Mouse (Mus musculus): ENCODE measurements around the gene Tmcc1.

Tmcc1 gene

GRCm38 (mm10) chr6:115991108-115991880, 202.0 kb downstream of the Tmcc1 start:
- no peak for DNase-seq

GRCm38 (mm10) chr6:115990479-115990878, 202.8 kb downstream of the Tmcc1 start:
- DNase-seq, result no peak

DNA sequence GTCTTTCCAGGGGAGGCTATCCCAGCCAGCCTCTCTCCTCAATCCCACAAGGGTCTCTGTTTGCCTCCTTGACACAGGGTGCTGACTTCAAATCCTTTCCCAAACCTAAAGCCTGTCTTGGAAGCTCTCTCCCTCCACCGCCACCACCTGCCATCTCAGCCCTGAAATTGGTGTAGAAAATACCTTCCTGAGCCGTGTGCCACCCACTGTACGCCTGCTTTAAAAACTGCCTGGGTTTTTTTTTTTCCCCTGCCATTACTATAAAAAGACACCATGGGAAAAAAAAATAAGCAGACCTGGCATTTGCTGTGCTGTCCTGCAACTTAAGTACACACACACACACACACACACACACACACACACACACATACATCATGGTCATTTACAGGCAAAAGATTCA, 203.2 kb downstream of the Tmcc1 start:
- DNase-seq, result no peak

- no peak for DNase-seq
Measured at GRCm38 (mm10) chr6:115989607-115990006, 203.7 kb downstream of the Tmcc1 start.

- DNase-seq, result no peak
Measured at GRCm38 (mm10) chr6:115989032-115989431, 204.3 kb downstream of the Tmcc1 start.

GRCm38 (mm10) chr6:115987096-115987747, 206.1 kb downstream of the Tmcc1 start:
- peak; percentile 66 for DNase-seq

DNA sequence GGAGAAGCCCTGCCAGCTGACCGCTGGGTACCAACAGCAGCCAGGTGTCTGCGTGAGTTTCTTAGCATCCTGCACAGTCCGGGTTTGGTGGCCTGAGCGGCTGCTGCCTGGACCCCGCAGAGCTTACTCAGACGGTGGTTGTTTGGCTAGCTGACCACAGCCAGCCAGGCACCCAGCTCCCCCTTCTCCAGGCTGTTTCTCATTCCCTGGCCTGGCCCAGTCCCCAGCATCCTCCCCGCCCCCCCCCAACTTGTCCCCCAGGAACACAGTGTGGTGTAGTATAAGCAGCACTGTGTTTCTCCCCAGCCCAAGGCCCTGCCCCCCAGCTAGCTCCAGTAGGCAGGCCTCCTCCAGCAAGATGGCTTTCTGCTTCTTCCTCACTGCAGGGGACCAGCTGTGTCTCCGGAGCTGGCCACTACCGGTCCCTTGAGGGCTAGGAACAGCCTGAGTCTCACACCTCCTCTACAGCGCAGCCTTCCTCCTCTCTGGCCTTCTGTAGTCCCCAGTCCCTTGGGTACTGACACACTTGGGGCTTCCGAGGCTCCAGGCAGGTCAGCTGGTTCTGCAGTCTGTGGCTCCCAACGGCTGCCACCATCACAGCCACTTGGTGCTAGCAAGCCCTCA, 206.7 kb downstream of the Tmcc1 start:
- no peak for DNase-seq

DNA sequence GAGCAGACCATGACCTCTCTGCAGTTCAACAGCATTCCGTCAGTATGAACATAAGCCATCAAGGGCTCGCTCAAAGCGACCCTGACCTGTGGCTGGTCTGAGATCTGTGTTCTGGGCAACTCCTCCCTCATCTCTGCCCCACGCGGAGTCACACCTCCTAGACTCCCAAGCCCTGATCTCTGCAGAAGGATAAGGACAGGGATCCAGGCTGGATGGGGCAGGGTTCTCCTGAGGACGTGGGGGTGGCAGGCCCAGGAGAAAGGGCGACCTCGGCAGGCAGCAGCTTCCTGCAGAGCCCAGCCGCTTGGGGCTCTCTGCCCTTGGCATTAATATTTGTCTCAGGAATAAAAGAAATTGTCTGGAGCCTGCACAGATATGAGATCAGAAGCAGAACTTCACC, 207.7 kb downstream of the Tmcc1 start:
- no peak for DNase-seq

DNA sequence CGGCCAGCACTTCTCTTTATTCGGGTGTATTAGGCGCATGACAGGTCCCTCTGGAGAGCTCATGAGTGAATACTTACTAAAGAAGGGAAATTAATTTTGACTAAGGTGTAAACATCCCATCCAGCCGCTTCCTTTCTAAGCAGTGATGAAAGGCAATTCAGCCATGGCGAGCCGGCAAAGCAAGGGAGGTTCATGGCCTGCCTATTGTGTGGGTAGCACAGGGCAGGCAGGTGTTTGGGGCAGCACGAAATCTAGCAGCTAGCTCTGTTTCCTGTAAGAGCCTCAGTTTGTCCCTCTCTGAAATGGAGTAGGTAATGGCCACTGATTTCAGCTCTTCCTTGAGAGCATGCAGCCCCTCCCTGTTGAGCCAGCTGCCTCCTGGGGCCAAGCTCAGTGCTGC, 208.7 kb downstream of the Tmcc1 start:
- DNase-seq, result no peak

DNA sequence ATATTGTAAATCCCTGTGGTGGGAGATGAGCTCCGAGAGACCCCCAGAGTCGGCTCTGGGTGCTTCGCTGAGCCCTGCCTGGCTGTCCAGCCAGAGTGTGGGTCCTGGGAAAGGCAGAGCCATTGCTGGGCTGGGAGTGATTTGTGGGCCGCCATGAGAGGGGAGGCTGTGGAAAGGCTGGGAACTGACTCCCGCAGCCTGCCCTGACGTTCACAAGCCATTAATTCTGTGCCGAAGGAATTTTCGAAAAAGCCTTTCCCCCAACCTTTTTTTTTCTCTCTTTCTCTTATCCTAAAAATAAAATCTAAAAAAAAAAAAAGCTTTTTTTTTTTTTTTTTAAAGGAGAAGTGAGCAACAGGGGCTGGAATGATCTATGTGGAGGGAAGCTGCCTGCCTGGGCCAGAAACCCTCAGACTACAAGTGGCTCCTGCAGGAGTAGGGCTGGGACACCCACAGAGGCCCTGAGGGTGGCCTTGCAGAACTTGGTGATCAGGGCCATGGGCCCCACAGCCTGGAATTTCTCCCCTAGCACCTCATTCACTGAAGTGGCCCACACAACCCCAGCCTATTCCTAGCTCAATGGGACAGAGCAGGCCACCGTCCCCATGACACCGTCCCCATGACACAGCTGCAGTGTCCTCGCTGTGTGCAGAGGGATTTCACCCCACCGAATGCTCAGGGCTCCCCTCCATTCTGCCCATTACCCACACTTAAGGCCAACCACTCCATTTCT, 209.8 kb downstream of the Tmcc1 start:
- no peak for DNase-seq

DNA sequence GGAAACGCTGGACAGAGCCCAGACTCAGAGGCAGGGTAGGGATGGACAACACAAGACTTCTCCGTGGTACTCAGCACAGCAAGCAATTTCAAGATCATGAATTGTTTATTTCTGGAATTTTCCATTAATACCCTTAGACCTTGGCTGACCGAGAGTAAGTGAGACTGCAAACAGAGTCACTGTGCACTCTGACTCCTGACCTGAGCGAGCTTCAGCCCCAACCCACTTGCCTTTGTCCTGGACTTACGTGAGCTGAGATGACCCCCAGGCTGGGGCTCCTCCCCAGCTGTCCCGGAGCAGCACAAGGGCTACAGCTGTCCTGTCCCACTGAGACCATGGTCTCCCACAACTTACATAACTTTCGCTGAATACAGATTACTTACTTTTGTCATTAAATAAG, 210.4 kb downstream of the Tmcc1 start:
- no peak for DNase-seq

- no peak for DNase-seq
Measured at GRCm38 (mm10) chr6:115978596-115978995, 214.7 kb downstream of the Tmcc1 start.

DNA sequence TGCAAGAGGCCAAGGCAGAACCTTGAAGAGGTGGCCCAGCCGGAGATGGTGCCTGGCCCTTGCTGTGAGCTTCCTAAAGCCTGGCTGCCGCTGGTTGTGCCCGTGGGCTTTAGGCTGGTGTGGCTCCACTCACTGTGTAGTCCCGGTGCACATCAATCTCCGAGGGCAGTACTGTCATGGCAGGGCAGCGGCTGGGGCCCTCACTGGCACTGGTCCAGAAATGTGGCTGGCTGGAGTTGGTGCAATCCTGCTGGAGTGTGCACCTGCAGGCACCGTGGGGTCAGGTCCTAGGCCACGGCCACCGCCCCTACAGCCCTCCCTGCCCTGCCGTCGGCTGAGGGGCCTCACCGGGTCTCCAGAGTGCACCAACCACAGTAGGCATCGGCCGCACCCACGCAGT, 215.5 kb downstream of the Tmcc1 start:
- DNase-seq, result no peak

DNA sequence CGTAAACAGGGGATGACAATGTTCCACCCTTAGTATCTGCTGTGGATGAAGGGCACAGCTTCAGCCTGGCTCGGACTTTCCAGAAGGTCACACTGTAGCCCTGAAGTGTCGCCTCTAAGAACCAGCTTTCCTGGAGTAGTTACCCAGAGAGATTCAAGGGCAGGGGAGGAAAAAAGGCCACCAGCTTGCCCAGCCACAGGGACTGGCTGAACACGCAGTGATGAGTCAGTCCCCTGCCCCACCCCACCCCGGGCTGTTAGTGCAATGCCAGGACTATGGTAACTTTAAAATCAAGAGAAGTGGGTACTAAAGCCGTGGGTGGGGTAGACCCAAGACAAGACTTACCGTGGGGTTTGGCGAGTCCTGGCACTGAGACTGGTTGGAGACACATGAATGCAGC, 217.7 kb downstream of the Tmcc1 start:
- DNase-seq, result no peak

DNA sequence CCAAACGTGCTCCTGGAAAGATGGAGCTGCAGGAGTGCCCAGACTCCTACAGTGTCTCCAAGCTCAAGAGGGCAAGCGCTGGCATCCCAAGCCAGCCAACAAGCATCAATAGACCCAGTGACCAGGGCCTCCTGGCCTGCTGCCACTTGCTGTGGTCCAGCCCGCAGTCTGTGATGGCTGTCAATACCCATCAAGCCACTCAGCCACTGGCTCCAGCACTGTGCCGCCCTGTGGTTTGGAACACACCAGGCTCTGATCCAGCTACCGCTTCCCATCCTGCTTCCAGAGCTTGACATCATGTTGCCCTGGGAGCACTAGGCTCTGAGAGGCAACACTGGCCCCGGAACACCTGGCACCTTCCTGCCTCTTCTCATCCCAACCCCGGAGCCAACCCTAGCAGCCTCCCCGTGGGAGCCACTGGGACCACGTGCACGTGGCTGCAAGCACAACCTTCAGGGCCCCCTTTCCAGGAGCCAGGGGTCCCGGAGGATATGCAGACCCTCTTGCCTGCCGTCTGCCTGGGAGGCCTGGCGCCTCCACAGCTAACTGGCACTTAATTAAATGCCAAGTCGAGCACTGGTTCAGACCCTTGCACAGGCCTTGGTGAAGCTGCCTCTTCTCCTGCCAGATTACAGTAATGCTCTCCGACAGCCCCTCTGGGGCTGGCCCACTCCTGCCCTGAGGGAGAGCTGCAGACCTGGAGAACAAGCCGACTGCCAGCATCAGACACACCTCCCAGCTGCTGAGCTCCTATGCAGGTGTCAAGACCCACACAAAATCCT, 219.2 kb downstream of the Tmcc1 start:
- no peak for DNase-seq

- no peak for DNase-seq
Measured at GRCm38 (mm10) chr6:115973139-115973875, 220.0 kb downstream of the Tmcc1 start.

GRCm38 (mm10) chr6:115972083-115972764, 221.1 kb downstream of the Tmcc1 start:
- no peak for DNase-seq

GRCm38 (mm10) chr6:115971273-115972060, 221.8 kb downstream of the Tmcc1 start:
- DNase-seq, result peak; percentile 60

- DNase-seq, result no peak
Measured at GRCm38 (mm10) chr6:115969952-115970351, 223.3 kb downstream of the Tmcc1 start.

- DNase-seq, result no peak
Measured at GRCm38 (mm10) chr6:115969103-115969502, 224.2 kb downstream of the Tmcc1 start.

All from kidney, adult 11 months (tissue).